Mouse (Mus musculus): ENCODE measurements around the gene Ppih.

The Ppih gene

DNA sequence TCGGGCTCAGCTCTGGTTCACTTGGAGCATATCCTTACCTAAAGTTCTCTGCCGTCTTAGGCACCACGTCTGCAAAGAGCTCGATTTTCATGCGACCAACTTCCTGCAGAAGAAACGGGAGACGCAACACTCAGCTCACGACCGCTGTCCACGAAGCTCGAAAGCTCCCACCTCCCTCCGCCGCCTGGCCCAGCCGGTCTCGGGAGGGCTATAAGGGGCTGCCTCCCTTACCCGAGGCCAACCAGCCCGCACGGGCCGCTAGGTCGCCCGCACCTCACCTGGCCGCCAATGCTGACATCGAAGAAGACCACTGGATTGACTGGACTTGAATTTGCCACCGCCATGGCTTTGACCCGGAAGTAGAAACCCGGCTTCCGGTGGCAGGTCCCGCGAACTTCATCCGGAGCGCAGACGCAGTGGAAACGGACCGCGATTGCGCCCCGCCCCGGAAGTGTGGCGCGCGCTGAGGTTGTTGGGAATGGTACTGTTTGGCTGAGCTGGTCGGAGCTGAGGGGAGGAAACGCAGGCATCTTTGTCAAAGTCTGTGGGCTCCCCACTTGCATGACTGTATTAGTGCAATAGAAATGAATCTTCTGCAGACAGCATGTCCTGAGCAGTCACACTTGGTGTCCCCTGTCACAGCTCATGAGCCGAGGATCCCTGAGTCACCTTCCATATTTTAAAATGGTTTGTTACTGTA, at the start of gene Ppih:
Gene Ppih, minus strand, starts transcription at position 416 of the 700 bp plus-strand sequence.
- DNase-seq, result peak; percentile 97

DNA sequence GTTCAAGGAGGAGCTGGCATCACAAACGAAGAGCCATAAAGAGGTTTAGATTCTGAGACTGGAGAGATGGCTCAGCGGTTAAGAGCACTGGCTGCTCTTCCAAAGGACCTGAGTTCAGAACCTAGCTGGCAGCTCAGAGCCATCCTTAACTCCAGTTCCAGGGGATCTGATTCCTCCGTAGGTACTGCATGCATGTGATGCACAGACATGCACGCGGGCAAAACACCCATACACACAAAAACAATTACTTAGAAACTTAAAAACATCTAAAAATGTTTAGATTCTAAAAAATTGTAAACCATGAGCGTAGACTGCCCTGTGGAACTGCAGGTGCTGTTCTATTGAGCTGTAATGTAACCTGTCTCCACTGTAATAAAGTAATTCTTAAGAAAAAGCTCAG, 49.1 kb upstream of the Ppih start:
- no peak for DNase-seq

DNA sequence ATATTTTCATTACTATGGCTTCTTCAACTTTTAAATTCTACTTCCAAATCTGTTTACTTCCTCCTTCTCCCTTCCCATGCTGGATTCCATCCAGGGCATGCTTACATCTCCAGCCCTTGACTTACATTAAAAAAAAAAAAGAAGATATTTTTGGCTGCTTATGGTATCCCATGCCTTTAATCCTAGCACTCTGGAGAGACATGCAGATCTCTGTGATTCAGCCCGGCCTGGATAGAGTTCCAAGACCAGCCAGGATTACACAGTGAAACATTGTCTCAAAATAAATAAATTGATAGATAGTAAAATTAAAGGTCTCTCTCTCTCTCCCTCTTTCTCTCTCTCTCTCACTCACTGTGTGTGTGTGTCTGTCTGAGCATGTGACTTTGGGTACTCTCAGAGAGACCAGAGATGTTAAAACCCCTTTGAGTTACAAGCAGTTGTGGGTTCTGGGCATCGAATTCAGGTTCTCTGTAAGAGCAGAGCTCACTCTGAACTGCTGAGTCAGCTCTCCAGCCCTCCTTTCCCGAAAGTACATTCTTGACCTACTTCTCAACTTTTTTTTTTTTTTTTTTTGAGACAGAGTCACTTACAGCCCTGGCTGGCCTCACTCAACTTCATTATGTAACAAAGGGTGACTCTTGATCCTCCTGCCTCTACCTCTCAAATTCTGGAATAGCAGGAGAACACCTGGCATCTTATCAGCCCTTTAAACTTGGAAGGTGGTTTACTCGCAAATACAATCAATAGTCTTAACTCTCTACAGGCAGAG, 46.6 kb upstream of the Ppih start:
- DNase-seq, result peak; percentile 34 to 54

DNA sequence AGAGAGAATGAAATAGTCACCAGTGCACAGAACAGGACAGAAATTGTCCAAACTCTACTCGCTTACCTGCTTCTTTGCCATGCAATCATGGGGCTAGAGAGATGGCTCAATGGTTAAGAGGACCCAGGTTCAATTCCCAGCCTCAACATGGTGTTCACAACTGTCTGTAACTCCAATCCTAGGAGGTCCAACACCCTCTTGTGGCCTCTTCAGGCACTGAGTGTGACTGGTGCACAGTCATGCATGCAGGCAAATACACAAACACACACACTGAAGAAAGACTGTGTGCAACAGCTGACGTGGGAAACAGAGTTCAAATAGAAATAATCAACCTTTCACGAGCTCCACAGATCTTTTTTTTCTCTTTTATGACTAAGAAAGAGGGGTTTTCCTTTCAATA, 41.9 kb upstream of the Ppih start:
- no peak for DNase-seq

DNA sequence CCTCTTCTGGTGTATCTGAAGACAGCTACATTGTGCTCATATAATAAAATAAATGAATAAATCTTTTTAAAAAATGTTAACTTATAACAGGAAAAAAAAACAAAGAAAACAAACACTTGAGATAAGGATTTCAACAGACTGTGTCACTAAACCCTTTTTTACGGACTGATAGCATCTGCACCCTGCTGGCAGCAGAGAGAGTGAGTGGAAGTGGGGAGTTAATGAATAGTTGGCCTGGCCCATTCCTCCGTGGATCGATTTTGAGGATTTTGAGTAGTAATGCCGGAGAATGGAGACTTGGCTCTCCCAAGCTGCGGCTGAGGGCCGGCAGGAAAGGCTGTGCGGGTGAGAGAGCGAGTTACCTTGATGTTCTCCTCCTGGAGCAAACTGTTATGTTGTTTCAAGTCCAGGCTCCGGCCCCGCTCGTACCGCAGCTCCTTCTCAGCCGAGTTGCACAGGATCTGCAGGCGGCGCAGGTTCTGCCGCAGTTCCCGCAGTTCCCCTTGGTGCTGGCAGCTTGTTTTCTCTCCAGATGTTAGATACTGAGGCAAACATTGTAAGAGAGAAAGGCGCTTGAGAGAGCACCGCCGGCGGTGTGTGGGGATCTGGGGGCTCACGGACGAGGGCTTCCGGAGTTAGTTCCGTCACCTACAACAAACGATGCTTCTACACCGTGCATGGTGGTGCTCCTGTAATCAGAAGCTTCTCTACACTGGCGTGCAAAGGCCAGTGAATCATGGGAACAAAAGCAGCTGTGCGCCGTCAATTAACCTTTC, 39.0 kb upstream of the Ppih start:
- peak in 1 of 2 experiments; percentile 14 for DNase-seq

DNA sequence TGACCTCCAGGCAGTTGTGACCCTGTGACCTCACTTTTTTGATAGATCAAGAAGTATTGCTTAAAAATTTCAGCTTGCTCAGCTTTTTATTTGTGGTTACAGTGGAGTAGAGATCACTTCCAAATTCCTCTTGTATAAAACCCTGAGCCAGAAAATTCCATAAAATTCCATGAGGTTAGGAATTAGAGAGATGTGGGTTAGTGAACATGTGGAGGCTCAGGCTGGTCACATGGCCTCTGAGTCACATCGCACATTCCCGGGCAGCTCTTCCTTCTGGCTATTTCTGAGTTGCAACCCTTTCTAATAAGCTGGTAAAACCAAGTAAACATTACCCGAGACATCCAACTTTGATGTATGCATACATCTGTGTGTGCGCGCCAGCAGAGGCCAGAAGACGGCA, 25.2 kb upstream of the Ppih start:
- DNase-seq, result no peak

DNA sequence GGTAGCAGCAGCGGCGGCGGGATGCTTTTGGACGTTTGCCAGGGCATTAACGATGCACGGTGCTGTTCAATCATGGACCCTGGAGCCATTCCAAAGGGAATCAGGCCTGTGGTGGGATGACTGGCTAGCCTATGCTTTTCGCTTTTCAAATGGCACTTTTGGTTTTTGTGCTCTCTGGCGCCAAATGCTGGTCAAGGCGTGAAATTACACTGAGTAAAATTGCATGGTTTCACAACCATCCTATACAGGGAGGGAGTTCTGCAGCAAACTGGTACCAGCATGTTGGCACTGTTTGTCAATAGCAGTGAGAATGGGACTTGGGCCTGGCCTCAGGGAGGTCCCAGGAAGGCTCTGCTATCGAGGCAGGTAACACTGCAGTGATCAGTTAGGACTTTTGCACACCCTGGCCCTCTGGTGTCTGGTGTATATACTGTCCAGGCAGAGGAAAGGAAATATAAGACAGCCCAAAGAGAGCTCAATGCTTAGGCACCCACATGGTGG, 18.6 kb upstream of the Ppih start:
- DNase-seq, result peak; percentile 33 to 48

DNA sequence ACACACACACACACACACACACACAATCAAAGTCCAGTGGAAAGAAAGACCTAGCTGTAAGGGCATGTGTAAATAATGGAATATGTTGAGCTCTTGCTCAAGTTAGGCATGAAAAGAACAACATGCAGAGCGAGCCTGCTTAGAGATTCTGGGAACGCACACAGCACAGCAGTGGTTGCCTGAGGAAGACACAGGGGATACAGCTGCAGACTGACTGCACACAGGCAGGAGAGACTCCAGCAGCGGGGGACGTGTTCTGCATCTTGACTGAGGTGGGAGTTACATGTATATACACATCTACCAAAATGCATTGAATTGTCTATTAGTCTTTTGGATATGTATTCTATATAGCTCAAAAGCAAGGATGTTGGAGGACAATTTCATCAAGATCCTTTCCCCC, 18.1 kb upstream of the Ppih start:
- no peak for DNase-seq

DNA sequence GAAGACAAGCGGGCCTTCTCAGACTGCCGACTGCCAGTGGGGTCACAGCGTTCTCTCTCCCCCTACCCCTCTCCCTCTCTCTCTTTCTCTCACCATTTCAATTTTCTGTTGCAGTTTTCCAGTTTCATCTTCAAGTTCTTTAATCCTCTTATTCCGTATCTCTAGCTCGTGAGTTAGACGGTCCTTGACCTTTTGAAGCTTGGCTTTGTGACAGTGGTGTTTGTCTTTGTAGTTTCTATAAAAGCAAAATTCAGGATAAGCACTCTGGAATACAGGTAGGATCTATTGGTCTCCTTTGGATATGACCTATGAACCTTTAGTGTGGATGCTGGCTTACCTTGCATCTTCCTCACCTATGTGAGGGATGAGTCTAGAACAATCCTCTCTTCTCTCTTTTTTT, 13.1 kb upstream of the Ppih start:
- no peak for DNase-seq

DNA sequence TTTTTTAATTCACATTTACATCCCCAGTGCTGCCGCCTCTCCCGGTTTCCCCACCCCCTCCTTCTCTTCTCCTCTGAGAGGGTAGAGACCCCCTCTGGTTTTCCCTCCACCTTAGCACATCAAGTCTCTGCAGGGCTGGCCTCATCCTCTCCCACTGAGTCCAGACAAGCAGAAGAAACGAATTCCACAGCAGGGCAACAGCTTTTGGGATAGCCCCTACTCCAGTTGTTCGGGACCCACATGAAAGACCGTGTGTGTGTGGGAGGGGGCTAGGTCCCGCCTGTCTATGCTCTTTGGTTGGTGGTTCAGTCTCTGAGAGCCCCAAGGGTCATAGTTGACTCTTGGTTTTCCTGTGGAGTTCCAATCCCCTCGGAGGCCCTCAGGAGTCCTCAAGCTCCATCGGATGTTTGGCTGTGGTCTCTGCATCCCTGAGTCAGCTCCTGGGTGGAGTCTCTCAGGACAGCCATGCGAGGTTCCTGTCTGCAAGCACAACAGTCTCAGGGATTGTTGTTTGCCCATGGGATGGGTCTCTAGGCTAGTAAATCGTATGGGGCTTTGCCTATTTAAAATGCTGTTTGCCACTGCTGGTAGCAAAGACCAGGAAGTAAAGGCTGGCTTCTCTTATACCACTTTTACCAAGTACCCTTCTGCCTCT, 677 bp upstream of the Ppih start:
- DNase-seq, result no peak

DNA sequence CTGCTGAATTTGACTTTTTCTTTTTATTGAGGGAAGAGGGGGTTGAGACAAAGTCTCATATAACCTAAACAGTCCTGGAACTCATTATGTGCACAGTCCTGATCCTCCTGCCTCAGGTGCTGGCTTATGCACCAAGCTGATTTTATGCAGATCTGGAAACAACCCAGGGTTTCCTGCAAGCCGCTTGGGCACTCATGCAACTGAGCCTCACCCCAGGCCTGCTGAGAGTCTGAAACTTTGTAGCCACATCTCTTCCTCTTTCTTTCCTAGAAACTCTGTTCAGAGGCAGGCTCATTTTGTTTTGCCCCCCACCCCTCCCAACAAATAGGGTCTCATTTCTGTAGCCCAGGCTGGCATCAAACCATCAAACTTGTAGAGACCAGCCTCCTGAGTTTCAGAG, 6.6 kb downstream of the Ppih start:
- DNase-seq, result no peak

DNA sequence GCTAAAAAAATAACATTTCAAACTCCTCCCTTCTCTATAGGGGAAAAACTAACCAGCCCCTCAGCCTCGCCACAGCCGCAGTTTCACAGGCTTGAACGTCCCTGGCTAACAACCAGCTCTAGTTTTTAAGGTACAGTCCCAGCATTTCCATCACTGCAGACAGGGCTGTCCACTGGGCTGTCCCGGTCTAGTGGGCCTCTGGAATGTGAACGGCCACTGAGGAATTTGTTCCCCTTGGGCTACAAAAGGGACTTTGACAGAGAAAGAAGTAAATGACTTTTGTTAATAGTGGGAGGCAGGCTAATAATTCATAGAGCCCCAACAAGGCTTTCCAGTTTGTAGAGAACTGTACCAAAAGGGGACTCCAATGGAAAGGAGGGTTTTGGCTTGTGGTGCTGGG, 14.9 kb downstream of the Ppih start:
- peak; percentile 72 to 85 for DNase-seq

DNA sequence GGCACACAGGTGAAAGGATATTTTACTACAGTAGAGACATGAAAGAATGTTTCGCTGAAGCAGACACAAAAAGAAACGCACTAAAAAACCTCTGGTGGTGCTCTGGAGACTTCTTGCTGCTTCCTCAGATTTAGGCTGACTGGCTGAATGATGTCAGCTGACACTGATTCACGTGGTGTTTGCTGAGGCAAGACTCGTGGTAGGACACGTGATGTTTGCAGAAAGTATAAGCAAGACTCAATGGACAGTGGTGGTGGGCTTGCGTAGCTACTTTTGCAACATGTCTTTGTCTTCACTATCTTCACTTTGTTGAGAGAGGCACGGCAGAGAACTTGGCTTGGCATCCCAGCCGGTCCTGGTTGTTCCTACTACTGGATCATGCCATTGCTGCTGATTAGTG, 17.1 kb downstream of the Ppih start:
- peak in 1 of 2 experiments; percentile 30 for DNase-seq

DNA sequence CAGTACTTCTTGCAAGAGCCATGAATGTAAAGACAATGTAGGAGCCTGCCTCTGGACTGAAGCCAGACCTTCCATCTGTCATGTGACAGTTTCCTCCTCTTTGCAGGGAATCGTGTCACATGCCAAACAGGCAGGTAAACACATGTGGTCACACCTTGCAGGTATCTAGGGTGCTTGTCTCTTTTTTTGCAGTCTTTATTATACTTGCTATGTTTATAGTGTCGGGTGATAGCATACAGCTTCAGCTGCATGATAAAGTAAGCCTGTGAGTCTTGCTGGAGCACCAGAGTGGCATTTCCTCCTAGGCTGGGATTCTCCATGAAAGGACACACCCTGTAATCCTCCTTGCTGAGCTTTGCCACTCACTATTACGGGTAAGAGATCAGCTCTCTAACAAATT, 18.6 kb downstream of the Ppih start:
- DNase-seq, result no peak

DNA sequence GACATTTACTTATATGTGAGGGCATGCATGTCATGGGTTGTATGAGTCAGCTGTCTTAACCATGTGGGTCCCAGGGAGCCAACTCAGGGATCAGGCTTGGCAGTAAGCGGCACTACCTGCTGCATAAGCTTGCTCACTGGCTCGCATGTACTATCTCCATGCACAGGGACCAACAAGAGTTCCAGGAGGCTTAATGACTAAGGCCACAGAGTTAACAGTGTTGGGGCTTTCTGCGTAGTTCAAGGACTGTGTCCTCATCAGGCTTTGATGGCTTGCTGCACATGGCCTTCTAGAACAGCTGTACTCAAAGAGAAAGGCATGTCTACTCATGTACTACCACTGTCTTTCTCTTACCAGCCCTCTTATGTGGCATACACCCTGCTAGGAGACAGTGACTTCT, 19.6 kb downstream of the Ppih start:
- no peak for DNase-seq

DNA sequence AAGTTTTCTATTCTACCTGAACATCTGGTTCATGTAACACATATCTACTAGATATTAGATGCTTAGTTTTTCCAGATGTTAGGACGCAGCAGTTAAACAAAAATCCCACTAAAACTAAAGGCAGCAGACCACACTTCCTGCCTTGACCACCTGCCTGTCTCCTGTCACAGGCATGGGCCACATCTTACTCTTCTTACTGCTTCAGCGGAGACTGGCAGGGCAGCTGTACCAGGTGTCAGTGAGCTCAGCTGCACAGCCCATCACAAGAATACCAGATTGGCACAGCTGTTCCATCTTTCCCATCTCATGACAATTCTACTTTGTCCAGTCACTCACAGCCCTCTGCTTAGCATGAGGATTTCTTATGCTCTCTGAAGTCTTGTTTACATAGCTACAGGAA, 23.0 kb downstream of the Ppih start:
- DNase-seq, result no peak

DNA sequence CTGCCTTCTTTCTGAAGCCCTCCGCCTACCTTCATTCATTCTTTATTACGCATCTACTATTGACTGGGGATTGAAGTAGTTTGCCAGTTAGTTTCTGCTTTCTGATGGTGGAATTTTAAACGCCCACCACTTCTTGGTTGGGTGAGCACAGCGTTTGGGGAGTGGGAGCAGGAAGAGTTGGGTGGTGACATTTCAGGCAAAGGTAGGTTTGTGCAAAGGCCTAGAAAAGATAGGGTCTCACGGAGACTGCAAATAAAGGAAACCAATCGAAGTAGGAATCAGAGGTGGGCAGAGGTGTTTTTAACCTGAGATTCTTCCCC, 25.3 kb downstream of the Ppih start:
- DNase-seq, result no peak

DNA sequence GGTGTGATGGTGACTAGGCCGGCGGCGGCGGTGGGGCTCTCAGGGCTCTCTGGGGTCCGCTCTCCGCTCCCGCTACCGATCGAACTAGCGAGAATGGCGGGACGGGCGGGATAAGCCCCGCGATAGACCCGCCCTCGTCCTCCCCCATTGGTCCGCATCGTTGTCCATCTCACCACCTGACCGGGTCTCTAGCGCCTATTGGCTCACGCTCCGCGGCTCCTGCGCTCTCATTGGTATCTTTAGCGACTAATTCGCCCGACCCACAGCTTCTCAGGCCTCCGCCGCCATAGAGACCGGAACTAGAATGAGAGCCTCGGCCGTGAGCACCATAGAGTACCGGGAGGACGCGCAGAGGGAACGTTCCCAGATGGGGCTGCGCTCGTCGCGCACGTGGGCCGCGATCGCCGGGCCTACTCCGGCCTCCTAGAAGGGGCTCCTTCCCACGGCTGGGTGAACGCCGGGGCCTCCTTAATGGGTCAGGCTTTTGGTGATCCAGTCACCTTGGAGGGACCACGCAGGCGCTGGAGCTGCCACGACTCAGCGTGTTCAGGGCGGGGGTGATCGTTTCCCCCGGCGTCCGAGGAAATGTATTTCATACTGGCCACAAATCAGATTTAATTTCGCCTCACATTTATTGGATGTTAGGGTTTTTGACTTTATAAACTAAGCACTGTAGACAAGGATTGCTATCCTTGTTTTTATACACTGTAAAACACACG, 25.8 kb downstream of the Ppih start, which contains the start of gene Ybx1:
Gene Ybx1, minus strand, starts transcription at position 190 of the 719 bp plus-strand sequence.
- DNase-seq, result peak; percentile 100

DNA sequence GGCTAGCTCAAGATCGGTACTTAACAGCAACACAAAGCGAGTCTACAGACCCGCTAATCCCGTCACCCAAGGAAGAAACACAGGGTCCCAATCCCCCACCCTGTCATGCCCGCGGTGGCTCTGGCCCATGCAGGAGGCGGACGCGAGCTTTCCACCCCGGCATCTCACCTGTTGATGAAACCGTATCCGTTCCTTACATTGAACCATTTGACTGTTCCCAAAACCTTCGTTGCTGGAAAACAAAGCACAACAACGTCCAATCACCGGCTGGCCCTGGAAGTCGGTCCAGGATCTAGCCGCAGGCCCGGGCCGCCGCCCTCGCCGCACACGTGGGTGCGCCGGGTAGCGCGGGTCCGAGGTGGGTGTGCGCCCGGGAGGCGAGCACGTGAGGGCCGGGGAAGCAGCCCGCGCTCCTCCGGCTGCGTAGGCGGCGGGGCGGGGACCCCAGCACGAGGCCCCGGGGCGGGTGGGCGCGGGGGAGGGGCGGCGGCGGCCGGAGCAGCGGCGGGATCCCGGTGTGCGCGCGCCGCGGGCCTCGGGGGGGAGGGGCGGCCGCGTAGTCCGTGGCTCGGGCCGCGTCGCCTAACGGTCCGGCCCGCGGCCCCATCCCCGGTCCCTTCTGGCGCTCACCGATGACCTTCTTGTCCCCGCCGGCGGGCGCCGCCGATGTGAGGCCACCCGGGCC, 26.6 kb downstream of the Ppih start:
- DNase-seq, result peak; percentile 18 to 66

DNA sequence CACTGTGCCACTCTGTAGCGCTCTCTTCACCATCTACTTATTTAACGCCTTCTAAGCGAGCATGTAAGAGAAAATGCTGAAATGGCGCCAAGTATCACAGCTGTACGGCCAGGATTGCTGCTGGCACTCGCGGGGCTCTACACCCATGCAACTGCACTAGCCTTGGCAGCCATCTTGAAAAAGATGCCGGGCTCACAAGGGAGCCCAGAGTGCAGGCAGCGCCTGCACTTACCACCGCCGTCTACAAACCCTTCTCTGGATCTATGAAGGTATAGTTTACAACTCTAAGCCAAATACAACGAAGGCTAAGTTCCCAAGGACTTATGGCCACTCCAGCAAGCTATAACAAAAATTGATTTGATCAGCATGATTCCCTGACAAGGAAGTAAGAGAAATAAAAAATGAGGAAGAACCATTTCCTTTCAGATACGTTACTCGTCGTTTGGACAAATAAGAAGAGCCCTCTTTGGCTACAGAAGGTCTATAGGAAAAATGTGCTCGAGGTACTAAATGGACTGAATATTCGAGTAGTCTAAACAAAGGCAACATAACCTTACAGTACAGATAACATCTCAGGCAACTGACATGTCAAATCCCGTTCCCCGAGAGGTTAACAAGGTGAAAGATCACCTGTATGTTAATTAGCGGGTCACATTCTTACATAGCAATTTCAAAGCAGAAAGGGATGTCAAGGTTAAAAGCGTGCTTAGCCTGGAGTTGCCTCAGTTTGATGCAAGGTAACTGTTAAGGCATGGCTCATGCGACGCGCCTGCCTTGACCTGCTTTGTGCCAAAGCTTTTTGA, 27.4 kb downstream of the Ppih start:
- DNase-seq, result peak; percentile 59 to 72

DNA sequence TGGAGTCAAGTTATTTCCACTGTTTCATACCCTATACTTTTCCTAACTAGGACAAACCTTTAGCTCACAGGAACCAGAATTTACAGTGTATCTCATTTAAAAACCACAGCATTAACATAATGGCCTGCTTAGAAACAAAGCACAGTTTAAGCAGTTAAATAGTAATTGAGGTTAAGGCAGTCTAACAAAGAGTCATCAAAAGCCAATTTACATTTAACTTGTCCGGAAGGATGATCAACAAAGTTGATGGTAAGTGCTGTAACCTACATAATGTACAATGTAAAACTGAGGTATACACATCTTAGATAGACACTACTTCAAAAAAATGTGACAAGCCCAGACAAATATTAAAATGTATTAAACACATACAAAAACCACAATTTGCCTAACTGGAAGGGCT, 28.4 kb downstream of the Ppih start:
- DNase-seq, result no peak
